Mouse (Mus musculus) heart, embryonic 13.5 days (tissue): ENCODE measurements around the gene Matk. TPM values are rescaled to one million over a fixed set of nuclear protein-coding genes. Genes with fewer than 3 reads are reported as not detected.

ENCODE experiments used
- ATAC-seq: fragments of 200-750 bp; cut with Nextera tagmentation; 2 replicates; pipeline ENCODE4 v1.8.0; 2017; ENCODE audit warnings: moderate TSS enrichment; ENCODE audit not compliant: insufficient number of reproducible peaks, low FRiP score, low TSS enrichment; ENCODE audit errors: extremely low read depth
- H3K27ac ChIP-seq: fragments of 300-500 bp; sonication (generic); replicated peaks from 2 replicates; pipeline ENCODE4 v1.5.1; 2015; ENCODE audit warnings: moderate library complexity, mild to moderate bottlenecking, inconsistent platforms
- H3K27me3 ChIP-seq: fragments of 300-500 bp; sonication (generic); replicated peaks from 2 replicates; pipeline ENCODE4 v1.6.1; 2015; ENCODE audit warnings: mild to moderate bottlenecking, inconsistent platforms
- H3K36me3 ChIP-seq: fragments of 300-500 bp; sonication (generic); 2 replicates; pipeline ENCODE4 v1.6.1; 2015; ENCODE audit warnings: mild to moderate bottlenecking, inconsistent platforms
- H3K4me1 ChIP-seq: fragments of 300-500 bp; sonication (generic); 2 replicates; pipeline ENCODE4 v1.6.1; 2015; ENCODE audit warnings: inconsistent platforms
- H3K4me2 ChIP-seq: fragments of 300-500 bp; sonication (generic); 2 replicates; pipeline ENCODE4 v1.6.1; 2015; ENCODE audit warnings: inconsistent platforms, mild to moderate bottlenecking, moderate library complexity
- H3K4me3 ChIP-seq: fragments of 300-500 bp; sonication (generic); 2 replicates; pipeline ENCODE4 v1.5.1; 2015; ENCODE audit warnings: moderate library complexity, mild to moderate bottlenecking, inconsistent platforms
- H3K9ac ChIP-seq: fragments of 300-500 bp; sonication (generic); 2 replicates; pipeline ENCODE4 v1.6.1; 2015; ENCODE audit warnings: inconsistent platforms, mild to moderate bottlenecking, moderate library complexity
- H3K9me3 ChIP-seq: fragments of 300-500 bp; sonication (generic); 2 replicates; pipeline ENCODE4 v1.6.1; 2016; ENCODE audit warnings: inconsistent platforms
- WGBS: fragments of 180-500 bp; shearing (Covaris S2); methylation state at CpG from one replicate; pipeline ENCODE4 v1.1.7; 2015; ENCODE audit warnings: mixed read lengths; 5-methylcytosine and 5-hydroxymethylcytosine counted together
- polyA plus RNA-seq: library from polyadenylated mRNA; unstranded; fragments of >200 nt; fragmentation: Nextera tagmentation; extraction: Ambion mirVana; gene quantifications from 2 replicates; pipeline ENCODE4 v1.2.1, GENCODE M21; 2015

The Matk gene
- polyA plus RNA-seq, 1 experiment from 2014 or later = 1.6 TPM

- ATAC-seq = peak; percentile 84
- Histone ChIP-seq H3K9me3 (no peaks in the 10 kb centered on the region), H3K4me2 (peak within 1 kb of the TSS; percentile 92), H3K4me1 (peaks cover 25% of the 10 kb centered on the region), H3K27me3 (no peaks in the 10 kb centered on the region), H3K9ac (peak within 1 kb of the TSS; percentile 97), H3K27ac (peak within 1 kb of the TSS; percentile 82), H3K36me3 (peaks cover 64% of the 10 kb centered on the region), H3K4me3 (peak within 1 kb of the TSS; percentile 87)
- under 1% methylated on average over 48 of the region's 48 CpGs for WGBS
These were observed 13.7 kb downstream of the Matk start, which contains the start of the genes Mrpl54 and Apba3 for GRCm38 (mm10) chr10:81266211-81267105. TSS of gene Mrpl54 (minus strand) at chr10:81266934. TSS of gene Apba3 (plus strand) at chr10:81266960.

- H3K4me2 ChIP-seq = peak overlapping the region; percentile 92
- H3K9ac ChIP-seq = peak overlapping the region; percentile 97
- peak overlapping the region; percentile 87 for H3K4me3 ChIP-seq
- H3K9me3 ChIP-seq = no peaks in the 10 kb centered on the region
- ATAC-seq = peak; percentile 33; the same call in 1 of the 2 replicates
- peak overlapping the region; percentile 70 for H3K27ac ChIP-seq
- peaks cover 65% of the 10 kb centered on the region for H3K36me3 ChIP-seq
- H3K27me3 ChIP-seq = no peaks in the 10 kb centered on the region
- 2% methylated on average over 23 of the region's 23 CpGs for WGBS
- H3K4me1 ChIP-seq = peaks cover 25% of the 10 kb centered on the region
These were observed 15.3 kb downstream of the Matk start for GRCm38 (mm10) chr10:81268056-81268455.

GRCm38 (mm10) chr10:81268643-81269412 is 16.1 kb downstream of the Matk start:
- H3K4me1 ChIP-seq = peaks cover 25% of the 10 kb centered on the region
- H3K4me2 ChIP-seq = peak overlapping the region; percentile 92
- H3K36me3 ChIP-seq = peaks cover 65% of the 10 kb centered on the region
- H3K9me3 ChIP-seq = no peaks in the 10 kb centered on the region
- 78% methylated on average over 16 of the region's 16 CpGs for WGBS
- H3K9ac ChIP-seq = peak overlapping the region; percentile 97
- ATAC-seq = no peak
- peak overlapping the region; percentile 70 for H3K27ac ChIP-seq
- no peaks in the 10 kb centered on the region for H3K27me3 ChIP-seq
- peak overlapping the region; percentile 87 for H3K4me3 ChIP-seq

- peaks cover 5% of the 10 kb centered on the region for H3K27me3 ChIP-seq
- H3K36me3 ChIP-seq = peaks cover 50% of the 10 kb centered on the region
- H3K9ac ChIP-seq = no peak overlapping the region
- H3K9me3 ChIP-seq = no peaks in the 10 kb centered on the region
- H3K27ac ChIP-seq = no peak overlapping the region
- no peak overlapping the region for H3K4me3 ChIP-seq
- WGBS = 93% methylated on average over 21 of the region's 21 CpGs
- ATAC-seq = no peak
- H3K4me1 ChIP-seq = peaks cover 14% of the 10 kb centered on the region
- no peak overlapping the region for H3K4me2 ChIP-seq
These were observed 19.6 kb downstream of the Matk start for GRCm38 (mm10) chr10:81272356-81272755.

- no peaks in the 10 kb centered on the region for H3K9me3 ChIP-seq
- ATAC-seq = no peak
- H3K4me2 ChIP-seq = no peak overlapping the region
- WGBS = 91% methylated on average over 19 of the region's 19 CpGs
- peaks cover 6% of the 10 kb centered on the region for H3K4me1 ChIP-seq
- H3K27ac ChIP-seq = no peak overlapping the region
- H3K27me3 ChIP-seq = peaks cover 19% of the 10 kb centered on the region
- no peak overlapping the region for H3K9ac ChIP-seq
- H3K36me3 ChIP-seq = peaks cover 50% of the 10 kb centered on the region
- no peak overlapping the region for H3K4me3 ChIP-seq
These were observed 21.1 kb downstream of the Matk start for GRCm38 (mm10) chr10:81273842-81274241.

- Histone ChIP-seq H3K9ac (no peak overlapping the region), H3K4me2 (no peak overlapping the region), H3K36me3 (peaks cover 15% of the 10 kb centered on the region), H3K27me3 (peaks cover 56% of the 10 kb centered on the region), H3K4me1 (peaks cover 7% of the 10 kb centered on the region), H3K27ac (no peak overlapping the region), H3K4me3 (no peak overlapping the region), H3K9me3 (no peaks in the 10 kb centered on the region)
- WGBS = 65% methylated on average over 22 of the region's 22 CpGs
- ATAC-seq = no peak
These were observed 24.9 kb downstream of the Matk start for GRCm38 (mm10) chr10:81277676-81278075.

- WGBS = 26% methylated on average over 10 of the region's 10 CpGs
- Histone ChIP-seq H3K9ac (peak overlapping the region; percentile 52; the same call in 1 of the 2 replicates), H3K27ac (no peak overlapping the region)
These were observed 26.8 kb downstream of the Matk start for GRCm38 (mm10) chr10:81279496-81279895.

GRCm38 (mm10) chr10:81284189-81284588 is 31.5 kb downstream of the Matk start:
- no peak overlapping the region for H3K4me2 ChIP-seq
- H3K4me3 ChIP-seq = no peak overlapping the region
- H3K27ac ChIP-seq = no peak overlapping the region
- H3K9ac ChIP-seq = no peak overlapping the region
- H3K36me3 ChIP-seq = no peaks in the 10 kb centered on the region
- H3K27me3 ChIP-seq = peaks cover 82% of the 10 kb centered on the region
- no peak for ATAC-seq
- 50% methylated on average over 6 of the region's 6 CpGs for WGBS
- peaks cover 15% of the 10 kb centered on the region for H3K4me1 ChIP-seq
- H3K9me3 ChIP-seq = no peaks in the 10 kb centered on the region

More at GRCm38 (mm10) chr10:81279496-81279895, 26.8 kb downstream of the Matk start:
- Histone ChIP-seq H3K4me3 (peak overlapping the region; percentile 4; the same call in 1 of the 2 replicates), H3K9me3 (no peaks in the 10 kb centered on the region), H3K27me3 (peaks cover 74% of the 10 kb centered on the region), H3K36me3 (no peaks in the 10 kb centered on the region), H3K4me2 (peak overlapping the region; percentile 41), H3K4me1 (peaks cover 7% of the 10 kb centered on the region)
- ATAC-seq = no peak

- peaks cover 81% of the 10 kb centered on the region for H3K27me3 ChIP-seq
- H3K4me2 ChIP-seq = peak overlapping the region; percentile 77
- no peaks in the 10 kb centered on the region for H3K36me3 ChIP-seq
- peaks cover 13% of the 10 kb centered on the region for H3K4me1 ChIP-seq
- 9% methylated on average over 17 of the region's 17 CpGs for WGBS
- no peak overlapping the region for H3K9ac ChIP-seq
- H3K9me3 ChIP-seq = no peaks in the 10 kb centered on the region
- no peak for ATAC-seq
- peak overlapping the region; percentile 51 for H3K4me3 ChIP-seq
- no peak overlapping the region for H3K27ac ChIP-seq
These were observed 32.0 kb downstream of the Matk start for GRCm38 (mm10) chr10:81284719-81285118.

GRCm38 (mm10) chr10:81285694-81286450 is 33.1 kb downstream of the Matk start:
- Histone ChIP-seq H3K9ac (peak overlapping the region; percentile 76), H3K4me3 (peak overlapping the region; percentile 51), H3K27me3 (peaks cover 81% of the 10 kb centered on the region), H3K4me2 (peak overlapping the region; percentile 77), H3K36me3 (no peaks in the 10 kb centered on the region), H3K27ac (no peak overlapping the region), H3K4me1 (peaks cover 17% of the 10 kb centered on the region), H3K9me3 (no peaks in the 10 kb centered on the region)
- ATAC-seq = peak; percentile 77
- WGBS = 1% methylated on average over 53 of the region's 54 CpGs
